Mouse (Mus musculus): ENCODE data around the gene B3gnt3. TPM values are rescaled to one million over a fixed set of nuclear protein-coding genes. Genes with fewer than 3 reads are reported as not detected.

The B3gnt3 gene
- 0.16 TPM in 1 of 2 replicates, not detected in the other for total RNA-seq (2023)

GRCm38 (mm10) chr8:71701414-71702086 is at the start of gene B3gnt3:
Gene B3gnt3, minus strand, starts transcription at chr8:71701789.

GRCm38 (mm10) chr8:71725122-71725924 is 23.7 kb upstream of the B3gnt3 start, which contains the start of gene Fcho1:
Gene Fcho1, minus strand, starts transcription at chr8:71725716.

DNA sequence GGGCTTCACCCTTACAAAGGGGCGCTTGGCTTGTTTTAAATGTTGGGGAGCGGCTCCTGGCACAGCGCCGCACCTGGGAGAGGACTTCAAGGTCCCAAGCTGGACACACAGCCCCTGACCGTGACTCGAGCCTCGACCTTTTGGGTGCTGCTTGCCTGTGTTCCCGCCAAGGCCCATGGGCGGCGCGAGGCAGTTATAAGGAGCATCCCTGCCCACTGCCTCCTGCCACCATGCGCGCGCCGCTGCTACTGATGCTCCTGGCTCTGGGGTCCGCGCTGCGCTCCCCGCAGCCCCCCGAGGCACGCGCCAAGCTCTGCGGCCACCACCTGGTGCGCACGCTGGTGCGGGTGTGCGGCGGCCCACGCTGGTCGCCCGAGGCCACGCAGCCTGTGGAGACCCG is 12.6 kb downstream of the B3gnt3 start, which contains the start of gene Insl3:
TSS of gene Insl3 (plus strand) at position 187 of the 400 bp plus-strand sequence.

GRCm38 (mm10) chr8:71676020-71676741 is 25.4 kb downstream of the B3gnt3 start, which contains the start of gene Jak3:
Gene Jak3, plus strand, starts transcription at chr8:71676296.

DNA sequence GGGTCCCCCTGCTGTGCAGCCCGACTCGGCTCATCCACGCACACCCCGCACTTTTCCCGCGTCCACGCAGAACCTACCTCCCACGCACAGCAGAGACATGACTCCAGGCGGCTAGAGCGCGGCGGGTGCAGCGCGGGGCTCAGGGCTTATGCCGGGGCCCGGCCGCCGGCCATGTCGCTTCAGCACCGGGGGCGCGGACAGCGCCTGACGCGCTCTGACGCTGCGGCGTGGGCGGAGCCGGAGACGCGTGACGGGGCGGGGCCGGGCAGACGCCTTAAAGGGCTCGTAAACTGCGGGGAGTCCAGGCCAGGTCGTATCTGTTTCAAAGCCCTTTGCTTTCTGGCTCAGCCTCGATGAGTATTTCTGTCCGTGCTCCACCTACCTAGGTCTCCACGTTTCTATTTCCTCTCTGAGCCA is 30.0 kb downstream of the B3gnt3 start, which contains the start of gene Unc13a:
TSS of gene Unc13a (minus strand) at position 209 of the 417 bp plus-strand sequence.

Other genes with a start within 250 kb of the B3gnt3 start
- gene Abhd8, start 238.1 kb downstream of the B3gnt3 start, total RNA-seq (2023) = 3.6 and 5.1 TPM in 2 replicates
- gene Mrpl34, start 236.8 kb downstream of the B3gnt3 start, total RNA-seq (2023) = 17.4 and 18.6 TPM in 2 replicates
- gene Dda1, start 232.6 kb downstream of the B3gnt3 start, total RNA-seq (2023) = 70.0 and 77.1 TPM in 2 replicates
- gene Ano8, start 215.8 kb downstream of the B3gnt3 start, total RNA-seq (2023) = 3.0 and 3.9 TPM in 2 replicates
- 7.4 and 8.6 TPM in 2 replicates for gene Gtpbp3, start 213.7 kb downstream of the B3gnt3 start, total RNA-seq (2023)
- 0.47 TPM in 1 of 2 replicates, not detected in the other for gene Plvap, start 190.0 kb downstream of the B3gnt3 start, total RNA-seq (2023)
- not detected in 2 replicates for gene Ccdc194, start 176.1 kb downstream of the B3gnt3 start, total RNA-seq (2023)
- gene Bst2, start 164.3 kb downstream of the B3gnt3 start, total RNA-seq (2023) = 10.9 and 16.2 TPM in 2 replicates
- 27.6 and 31.6 TPM in 2 replicates for gene Mvb12a, start 158.9 kb downstream of the B3gnt3 start, total RNA-seq (2023)
- 0.32 TPM in 1 of 2 replicates, not detected in the other for gene Tmem221, start 142.9 kb downstream of the B3gnt3 start, total RNA-seq (2023)
- not detected in 2 replicates for gene Nxnl1, start 135.2 kb downstream of the B3gnt3 start, total RNA-seq (2023)
- 0.92 and 1.0 TPM in 2 replicates for gene Slc27a1, start 132.9 kb downstream of the B3gnt3 start, total RNA-seq (2023)
- gene Pgls, start 109.6 kb downstream of the B3gnt3 start, total RNA-seq (2023) = 74.4 and 81.6 TPM in 2 replicates
- gene Fam129c, start 104.1 kb downstream of the B3gnt3 start, total RNA-seq (2023) = 5.7 and 14.9 TPM in 2 replicates
- gene Colgalt1, start 90.8 kb downstream of the B3gnt3 start, total RNA-seq (2023) = 41.4 and 44.9 TPM in 2 replicates
- 0.05 TPM in 1 of 2 replicates, not detected in the other for gene Unc13a, start 30.0 kb downstream of the B3gnt3 start, total RNA-seq (2023)
- 13.1 and 17.7 TPM in 2 replicates for gene Jak3, start 25.5 kb downstream of the B3gnt3 start, total RNA-seq (2023)
- gene Insl3, start 12.6 kb downstream of the B3gnt3 start, total RNA-seq (2023) = 4.4 and 7.4 TPM in 2 replicates
- gene Fcho1, start 23.9 kb upstream of the B3gnt3 start, total RNA-seq (2023) = 35.1 and 36.3 TPM in 2 replicates
- gene Zfp709, start 180.2 kb upstream of the B3gnt3 start, total RNA-seq (2023) = 3.0 and 3.1 TPM in 2 replicates
- 0.93 and 1.8 TPM in 2 replicates for gene Zfp882, start 206.8 kb upstream of the B3gnt3 start, total RNA-seq (2023)
- 5.9 and 8.3 TPM in 2 replicates for gene Zfp617, start 206.8 kb upstream of the B3gnt3 start, total RNA-seq (2023)
- gene Zfp961, start 249.2 kb upstream of the B3gnt3 start, total RNA-seq (2023) = 6.7 and 7.6 TPM in 2 replicates

Measured in neutrophil, adult 65 days (primary cell).